Mouse (Mus musculus): ENCODE results near the gene Cd6. TPM values are rescaled to one million over a fixed set of nuclear protein-coding genes. Genes with fewer than 3 reads are reported as not detected.

Cd6 gene
- polyA plus RNA-seq, 1 experiment from 2014 or later = 0.07 TPM

DNA sequence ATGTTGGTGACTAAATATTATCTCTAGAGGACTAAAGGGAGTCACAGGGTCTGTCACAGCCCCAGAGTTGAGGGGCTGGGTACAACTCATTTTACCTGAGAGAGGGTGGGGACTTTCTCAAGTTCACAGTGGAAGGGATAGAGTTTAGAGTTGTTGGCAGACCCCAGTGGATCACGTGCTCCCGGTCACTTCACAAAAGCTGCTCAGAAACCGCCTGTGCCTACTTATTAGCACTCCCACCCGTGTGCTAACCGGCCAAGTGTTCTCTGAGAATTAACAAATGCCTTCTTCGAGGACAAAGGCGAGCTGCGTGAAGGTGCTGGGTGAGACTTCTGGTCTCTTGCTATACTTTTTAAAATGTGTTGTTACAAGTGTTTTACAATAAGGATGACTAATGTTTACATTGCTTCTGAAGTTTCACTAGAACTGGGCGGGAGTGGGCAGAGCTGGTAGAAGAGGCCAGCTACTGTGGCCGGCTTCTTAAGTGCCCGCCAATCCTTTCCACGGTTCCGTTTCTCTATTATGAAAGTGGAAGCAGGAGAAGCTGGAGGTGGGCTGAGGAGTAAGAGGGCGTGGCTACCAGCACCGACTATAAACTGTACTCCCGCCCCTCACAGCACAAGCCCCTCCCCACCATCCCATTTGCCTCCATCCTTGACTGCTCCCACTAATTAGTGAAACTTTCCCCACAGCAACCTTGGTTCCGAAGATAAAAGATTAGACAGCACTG lies 11.5 kb downstream of the Cd6 start:
- H3K4me1 ChIP-seq (replicated peaks; ENCODE audit: control insufficient read depth, insufficient read depth) = no peaks in the 10 kb centered on the region; the same call in 1 of the 2 replicates
- H3K36me3 ChIP-seq (ENCODE audit: control insufficient read depth, insufficient read depth, low read length) = no peaks in the 10 kb centered on the region
- H3K4me2 ChIP-seq (replicated peaks; ENCODE audit: low read depth) = peak overlapping the region; percentile 46
- no peak overlapping the region for H3K27ac ChIP-seq (replicated peaks)
- H3K27me3 ChIP-seq (ENCODE audit: control insufficient read depth, insufficient read depth, low read length) = no peaks in the 10 kb centered on the region
- no peak for TF ChIP-seq EP300 (optimal IDR thresholded peaks at IDR 0.05)
- 13% methylated on average over 17 of the region's 17 CpGs for WGBS
- no peaks in the 10 kb centered on the region for H3K9me3 ChIP-seq (ENCODE audit: control insufficient read depth, low read length)
- peak overlapping the region; percentile 25 for H3K4me3 ChIP-seq (ENCODE audit: low read depth, low read length)
- DNase-seq (ENCODE audit: low spot score) (peak; percentile 58), ATAC-seq (ENCODE audit: low FRiP score, low TSS enrichment) (peak; percentile 81)
- peak overlapping the region; percentile 41; the same call in 1 of the 2 replicates for H3K9ac ChIP-seq (ENCODE audit: low read length)

DNA sequence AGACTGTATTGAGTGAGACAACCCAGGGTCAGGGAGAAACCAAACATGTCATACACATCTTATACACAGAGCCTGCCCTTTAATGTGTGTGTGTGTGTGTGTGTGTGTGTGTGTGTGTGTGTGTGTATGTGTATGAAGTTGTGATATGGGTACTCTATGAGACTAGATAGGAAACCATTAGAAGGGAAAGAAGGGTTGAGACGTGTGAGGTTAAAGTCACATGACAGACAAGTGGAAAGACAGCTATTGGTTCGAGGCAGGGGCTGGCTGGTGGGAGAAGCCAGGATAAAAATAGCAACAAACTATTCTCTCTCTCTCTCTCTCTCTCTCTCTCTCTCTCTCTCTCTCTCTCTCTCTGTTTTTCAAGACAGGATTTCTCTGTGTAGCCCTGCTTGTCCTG lies 13.4 kb downstream of the Cd6 start:
- H3K4me3 ChIP-seq (ENCODE audit: low read depth, low read length) = no peak overlapping the region
- TF ChIP-seq CTCF (IDR thresholded peaks at IDR 0.05; ENCODE audit: low read depth) (no peak), EP300 (optimal IDR thresholded peaks at IDR 0.05) (no peak)
- no peaks in the 10 kb centered on the region; the same call in 1 of the 2 replicates for H3K4me1 ChIP-seq (replicated peaks; ENCODE audit: control insufficient read depth, insufficient read depth)
- no peak for DNase-seq (ENCODE audit: low spot score)
- no peak overlapping the region for H3K9ac ChIP-seq (ENCODE audit: low read length)
- WGBS = 59% methylated on average over 2 of the region's 2 CpGs
- H3K4me2 ChIP-seq (replicated peaks; ENCODE audit: low read depth) = no peak overlapping the region
- no peaks in the 10 kb centered on the region for H3K36me3 ChIP-seq (ENCODE audit: control insufficient read depth, insufficient read depth, low read length)
- no peak for ATAC-seq (ENCODE audit: low FRiP score, low TSS enrichment)
- H3K27me3 ChIP-seq (ENCODE audit: control insufficient read depth, insufficient read depth, low read length) = no peaks in the 10 kb centered on the region
- H3K27ac ChIP-seq (replicated peaks) = no peak overlapping the region
- H3K9me3 ChIP-seq (ENCODE audit: control insufficient read depth, low read length) = no peaks in the 10 kb centered on the region

GRCm38 (mm10) chr19:10815871-10816270 lies 14.0 kb downstream of the Cd6 start:
- DNase-seq (ENCODE audit: low spot score) (no peak), ATAC-seq (ENCODE audit: low FRiP score, low TSS enrichment) (no peak)
- Histone ChIP-seq H3K27ac (replicated peaks) (no peak overlapping the region), H3K9me3 (ENCODE audit: control insufficient read depth, low read length) (no peaks in the 10 kb centered on the region), H3K4me3 (ENCODE audit: low read depth, low read length) (no peak overlapping the region), H3K9ac (ENCODE audit: low read length) (no peak overlapping the region), H3K27me3 (ENCODE audit: control insufficient read depth, insufficient read depth, low read length) (no peaks in the 10 kb centered on the region), H3K36me3 (ENCODE audit: control insufficient read depth, insufficient read depth, low read length) (no peaks in the 10 kb centered on the region), H3K4me1 (replicated peaks; ENCODE audit: control insufficient read depth, insufficient read depth) (no peaks in the 10 kb centered on the region; the same call in 1 of the 2 replicates), H3K4me2 (replicated peaks; ENCODE audit: low read depth) (no peak overlapping the region)
- no peak for TF ChIP-seq CTCF (IDR thresholded peaks at IDR 0.05; ENCODE audit: low read depth)
- no peak for TF ChIP-seq EP300 (optimal IDR thresholded peaks at IDR 0.05)
- WGBS = 83% methylated on average over 6 of the region's 6 CpGs

GRCm38 (mm10) chr19:10813905-10814304 lies 16.0 kb downstream of the Cd6 start:
- no peaks in the 10 kb centered on the region for H3K36me3 ChIP-seq (ENCODE audit: control insufficient read depth, insufficient read depth, low read length)
- TF ChIP-seq EP300 (optimal IDR thresholded peaks at IDR 0.05) (no peak), CTCF (IDR thresholded peaks at IDR 0.05; ENCODE audit: low read depth) (no peak)
- H3K27me3 ChIP-seq (ENCODE audit: control insufficient read depth, insufficient read depth, low read length) = no peaks in the 10 kb centered on the region
- DNase-seq (ENCODE audit: low spot score) = no peak
- H3K9ac ChIP-seq (ENCODE audit: low read length) = no peak overlapping the region
- H3K4me1 ChIP-seq (replicated peaks; ENCODE audit: control insufficient read depth, insufficient read depth) = no peaks in the 10 kb centered on the region; the same call in 1 of the 2 replicates
- no peak overlapping the region for H3K4me2 ChIP-seq (replicated peaks; ENCODE audit: low read depth)
- no peaks in the 10 kb centered on the region for H3K9me3 ChIP-seq (ENCODE audit: control insufficient read depth, low read length)
- H3K4me3 ChIP-seq (ENCODE audit: low read depth, low read length) = no peak overlapping the region
- 54% methylated on average over 7 of the region's 7 CpGs for whole genome bisulfite sequencing
- no peak overlapping the region for H3K27ac ChIP-seq (replicated peaks)
- peak; percentile 27; the same call in 1 of the 2 replicates for ATAC-seq (ENCODE audit: low FRiP score, low TSS enrichment)

DNA sequence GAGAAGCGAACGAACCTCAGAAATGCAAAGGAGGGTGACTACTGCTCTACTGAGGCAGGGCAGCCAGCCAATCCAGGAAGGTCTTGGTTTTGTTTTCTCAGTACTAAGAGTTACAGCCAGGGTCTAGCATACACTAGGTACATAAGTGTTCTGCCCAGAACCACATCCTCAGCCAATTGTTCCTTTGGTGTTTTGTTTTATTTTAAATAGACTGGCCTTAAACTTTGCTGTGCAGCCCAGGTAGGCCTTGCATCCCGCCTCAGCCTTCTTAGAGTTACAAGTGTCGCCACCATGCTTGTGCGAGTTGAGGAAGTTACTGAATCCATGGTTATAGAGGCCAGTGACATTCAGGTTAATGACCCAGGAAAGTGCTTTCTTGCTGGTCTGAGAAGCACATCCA lies 16.8 kb downstream of the Cd6 start:
- no peak overlapping the region for H3K9ac ChIP-seq (ENCODE audit: low read length)
- ATAC-seq (ENCODE audit: low FRiP score, low TSS enrichment) = no peak
- H3K36me3 ChIP-seq (ENCODE audit: control insufficient read depth, insufficient read depth, low read length) = no peaks in the 10 kb centered on the region
- H3K27ac ChIP-seq (replicated peaks) = no peak overlapping the region
- no peaks in the 10 kb centered on the region for H3K27me3 ChIP-seq (ENCODE audit: control insufficient read depth, insufficient read depth, low read length)
- no peak overlapping the region for H3K4me3 ChIP-seq (ENCODE audit: low read depth, low read length)
- TF ChIP-seq CTCF (IDR thresholded peaks at IDR 0.05; ENCODE audit: low read depth) (no peak), EP300 (optimal IDR thresholded peaks at IDR 0.05) (no peak)
- 90% methylated on average over 5 of the region's 5 CpGs for WGBS
- H3K4me2 ChIP-seq (replicated peaks; ENCODE audit: low read depth) = no peak overlapping the region
- no peaks in the 10 kb centered on the region for H3K4me1 ChIP-seq (replicated peaks; ENCODE audit: control insufficient read depth, insufficient read depth)
- no peaks in the 10 kb centered on the region for H3K9me3 ChIP-seq (ENCODE audit: control insufficient read depth, low read length)
- DNase-seq (ENCODE audit: low spot score) = no peak

DNA sequence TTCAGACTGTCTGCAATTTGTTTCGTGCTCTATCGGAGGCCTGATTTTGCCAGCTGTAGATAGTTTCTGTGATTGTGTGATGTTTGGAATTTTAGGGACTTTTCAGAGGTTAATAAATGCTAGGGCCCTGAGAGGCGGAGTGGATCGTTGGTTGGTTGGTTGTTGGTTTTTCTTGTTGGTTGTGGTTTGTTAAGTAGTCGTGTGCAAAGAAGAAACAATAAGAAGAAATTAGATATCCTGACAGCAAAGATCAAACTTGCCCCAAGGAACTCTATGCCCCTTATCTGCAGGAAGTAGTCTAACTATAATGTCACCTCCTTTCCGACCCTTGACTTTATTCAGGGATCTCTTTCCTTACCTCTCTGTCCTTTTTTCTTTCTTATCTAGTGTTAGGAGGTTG lies 18.4 kb downstream of the Cd6 start:
- no peak for TF ChIP-seq EP300 (optimal IDR thresholded peaks at IDR 0.05)
- TF ChIP-seq CTCF (IDR thresholded peaks at IDR 0.05; ENCODE audit: low read depth) = no peak
- 80% methylated on average over 6 of the region's 6 CpGs for WGBS

More for the DNA sequence above, 18.4 kb downstream of the Cd6 start:
- Histone ChIP-seq H3K4me2 (replicated peaks; ENCODE audit: low read depth) (no peak overlapping the region), H3K4me1 (replicated peaks; ENCODE audit: control insufficient read depth, insufficient read depth) (no peaks in the 10 kb centered on the region), H3K4me3 (ENCODE audit: low read depth, low read length) (no peak overlapping the region), H3K9me3 (ENCODE audit: control insufficient read depth, low read length) (no peaks in the 10 kb centered on the region), H3K9ac (ENCODE audit: low read length) (no peak overlapping the region), H3K27ac (replicated peaks) (no peak overlapping the region), H3K36me3 (ENCODE audit: control insufficient read depth, insufficient read depth, low read length) (no peaks in the 10 kb centered on the region), H3K27me3 (ENCODE audit: control insufficient read depth, insufficient read depth, low read length) (no peaks in the 10 kb centered on the region)
- DNase-seq (ENCODE audit: low spot score) = no peak
- ATAC-seq (ENCODE audit: low FRiP score, low TSS enrichment) = no peak
